Mouse (Mus musculus): Measurements from ENCODE around the gene Fignl1. TPM values are rescaled to one million over a fixed set of nuclear protein-coding genes. Genes with fewer than 3 reads are reported as not detected.
A peak's percentile ranks its signal among the peaks of the same experiment; 100 is the strongest.

Fignl1 gene
- total and polyA plus RNA-seq, 3 experiments, result 82.8 to 189 (median 98.5) TPM

- Histone ChIP-seq H3K9ac (ENCODE audit: insufficient read depth, low read depth) (peak overlapping the region; percentile 39; the same call in 1 of the 2 replicates), H3K27ac (ENCODE audit: insufficient read depth, low read depth) (no peak overlapping the region), H3K4me2 (ENCODE audit: insufficient read depth, low read depth, poor library complexity, severe bottlenecking) (peak overlapping the region; percentile 34; the same call in 1 of the 2 replicates), H3K4me3 (replicated peaks in 1 of 3; ENCODE audit: low read depth in 2 of 3, low read length in 2 of 3, poor library complexity in 1 of 3) (no peak overlapping the region), H3K36me3 (replicated peaks in 1 of 2; ENCODE audit: control insufficient read depth in 1 of 2, insufficient read depth in 1 of 2, low read length in 1 of 2) (peaks cover 53 to 83% of the 10 kb centered on the region in 2 experiments), H3K79me2 (replicated peaks; ENCODE audit: control insufficient read depth, extremely low read depth, insufficient read depth, poor library complexity, severe bottlenecking) (peaks cover 63% of the 10 kb centered on the region), H3K27me3 (replicated peaks) (no peaks in the 10 kb centered on the region), H3K9me3 (replicated peaks; ENCODE audit: low read length) (no peaks in the 10 kb centered on the region), H3K4me1 (ENCODE audit: control insufficient read depth in 1 of 2, insufficient read depth in 2 of 2) (peaks cover 7 to 78% of the 10 kb centered on the region in 2 experiments)
- dilution Hi-C loops (cut with MboI; ENCODE audit: extremely low pct_ligation_motif_present, extremely low pct_unique_long_range_greater_than_20kb, low sequenced_read_pairs), result loop anchor here (25.0 kb wide), 1 partner anchor 161 kb away; no protein-coding TSS in a partner anchor
- TF ChIP-seq SIN3A (IDR thresholded peaks at IDR 0.05; ENCODE audit: low read length), result no peak
- TF ChIP-seq MAX (IDR thresholded peaks at IDR 0.05; ENCODE audit: low read length), result no peak
- no peak for TF ChIP-seq GABPA (IDR thresholded peaks at IDR 0.05; ENCODE audit: insufficient replicate concordance, low read depth, low read length)
- no peak for DNase-seq (ENCODE audit: extremely low read depth)
- in situ Hi-C loops (cut with MboI; ENCODE audit: low pct_ligation_motif_present, low pct_unique_long_range_greater_than_20kb, low sequenced_read_pairs), result loop anchor here (25.0 kb wide), 3 partner anchors 411 to 736 kb away; no protein-coding TSS in a partner anchor
Measured at GRCm38 (mm10) chr11:11801067-11801466, 7.7 kb downstream of the Fignl1 start.

DNA sequence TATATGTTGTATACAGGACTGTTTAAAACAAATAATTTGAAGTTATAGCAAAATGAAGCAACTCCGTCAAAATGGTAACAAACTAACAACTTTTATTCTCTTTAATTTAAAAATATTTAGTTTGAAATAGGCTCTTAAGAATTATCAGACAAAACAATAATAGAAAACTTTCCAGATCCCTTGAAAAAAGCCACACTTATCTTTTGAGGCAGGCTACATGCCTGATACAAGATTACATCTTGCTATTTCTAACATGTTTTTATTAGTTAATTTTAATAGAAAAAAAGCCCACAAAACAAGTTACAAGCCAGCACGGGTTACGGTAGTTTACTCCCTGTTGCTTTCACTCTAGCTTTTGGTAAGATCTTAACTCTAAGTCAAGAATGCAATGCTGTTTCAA, 8.5 kb downstream of the Fignl1 start:
- Histone ChIP-seq H3K27ac (ENCODE audit: insufficient read depth, low read depth) (no peak overlapping the region), H3K4me3 (replicated peaks in 1 of 3; ENCODE audit: low read depth in 2 of 3, low read length in 2 of 3, poor library complexity in 1 of 3) (no peak overlapping the region), H3K4me1 (ENCODE audit: control insufficient read depth in 1 of 2, insufficient read depth in 2 of 2) (peaks cover 4 to 71% of the 10 kb centered on the region in 2 experiments; a peak in 3 of 4 replicates), H3K9ac (ENCODE audit: insufficient read depth, low read depth) (no peak overlapping the region; the same call in 1 of the 2 replicates), H3K4me2 (ENCODE audit: insufficient read depth, low read depth, poor library complexity, severe bottlenecking) (0 out of 2 replicates have a peak overlapping the region, but pooled peaks have one; percentile 21), H3K36me3 (replicated peaks in 1 of 2; ENCODE audit: control insufficient read depth in 1 of 2, insufficient read depth in 1 of 2, low read length in 1 of 2) (peaks cover 54 to 84% of the 10 kb centered on the region in 2 experiments), H3K9me3 (replicated peaks; ENCODE audit: low read length) (no peaks in the 10 kb centered on the region), H3K79me2 (replicated peaks; ENCODE audit: control insufficient read depth, extremely low read depth, insufficient read depth, poor library complexity, severe bottlenecking) (peaks cover 56% of the 10 kb centered on the region), H3K27me3 (replicated peaks) (no peaks in the 10 kb centered on the region)
- no peak for DNase-seq (ENCODE audit: extremely low read depth)
- dilution Hi-C loops (cut with MboI; ENCODE audit: extremely low pct_ligation_motif_present, extremely low pct_unique_long_range_greater_than_20kb, low sequenced_read_pairs) (loop anchor here (25.0 kb wide), 1 partner anchor 162 kb away; no protein-coding TSS in a partner anchor), in situ Hi-C loops (cut with MboI; ENCODE audit: low pct_ligation_motif_present, low pct_unique_long_range_greater_than_20kb, low sequenced_read_pairs) (loop anchor here (25.0 kb wide), 3 partner anchors 412 to 737 kb away; no protein-coding TSS in a partner anchor)
- TF ChIP-seq MAFK (IDR thresholded peaks at IDR 0.05; ENCODE audit: insufficient replicate concordance, low read length) (no peak), NRF1 (IDR thresholded peaks at IDR 0.05; ENCODE audit: low read depth, low read length) (no peak), TCF12 (IDR thresholded peaks at IDR 0.05; ENCODE audit: low read depth, low read length) (no peak), USF2 (conservative IDR thresholded peaks at IDR 0.05; ENCODE audit: low read depth, low read length) (no peak), POLR2AphosphoS2 (IDR thresholded peaks at IDR 0.05; ENCODE audit: low read depth, low read length) (no peak), JUN (IDR thresholded peaks at IDR 0.05; ENCODE audit: insufficient read depth, low read depth, low read length) (no peak), GABPA (IDR thresholded peaks at IDR 0.05; ENCODE audit: insufficient replicate concordance, low read depth, low read length) (no peak)

GRCm38 (mm10) chr11:11798690-11799089, 10.1 kb downstream of the Fignl1 start:
- in situ Hi-C loops (cut with MboI; ENCODE audit: low pct_ligation_motif_present, low pct_unique_long_range_greater_than_20kb, low sequenced_read_pairs) (no loop called here), dilution Hi-C loops (cut with MboI; ENCODE audit: extremely low pct_ligation_motif_present, extremely low pct_unique_long_range_greater_than_20kb, low sequenced_read_pairs) (no loop called here)
- no peak overlapping the region for H3K27ac ChIP-seq (ENCODE audit: insufficient read depth, low read depth)
- peaks cover 47 to 81% of the 10 kb centered on the region in 2 experiments for H3K36me3 ChIP-seq (replicated peaks in 1 of 2; ENCODE audit: control insufficient read depth in 1 of 2, insufficient read depth in 1 of 2, low read length in 1 of 2)
- no peak overlapping the region for H3K4me2 ChIP-seq (ENCODE audit: insufficient read depth, low read depth, poor library complexity, severe bottlenecking)
- no peaks in the 10 kb centered on the region for H3K27me3 ChIP-seq (replicated peaks)
- DNase-seq (ENCODE audit: extremely low read depth), result peak; percentile 76
- H3K9ac ChIP-seq (ENCODE audit: insufficient read depth, low read depth), result no peak overlapping the region
- no peak overlapping the region for H3K4me3 ChIP-seq (replicated peaks in 1 of 3; ENCODE audit: low read depth in 2 of 3, low read length in 2 of 3, poor library complexity in 1 of 3)
- no peaks in the 10 kb centered on the region for H3K9me3 ChIP-seq (replicated peaks; ENCODE audit: low read length)
- H3K4me1 ChIP-seq (ENCODE audit: control insufficient read depth in 1 of 2, insufficient read depth in 2 of 2), result peaks cover 4 to 56% of the 10 kb centered on the region in 2 experiments; a peak in 3 of 4 replicates
- TF ChIP-seq SIN3A (IDR thresholded peaks at IDR 0.05; ENCODE audit: low read length) (no peak), JUND (conservative IDR thresholded peaks at IDR 0.05; ENCODE audit: low read depth, low read length) (0 out of 2 replicates have a peak, but pooled peaks have one; percentile 20), EP300 (IDR thresholded peaks at IDR 0.05; ENCODE audit: low read length) (0 out of 2 replicates have a peak, but pooled peaks have one; percentile 51), POLR2AphosphoS2 (IDR thresholded peaks at IDR 0.05; ENCODE audit: low read depth, low read length) (no peak), USF2 (conservative IDR thresholded peaks at IDR 0.05; ENCODE audit: low read depth, low read length) (no peak), IRF4 (IDR thresholded peaks at IDR 0.05; ENCODE audit: low read depth, low read length) (peak; percentile 46; the same call in 1 of the 2 replicates)
- peaks cover 42% of the 10 kb centered on the region for H3K79me2 ChIP-seq (replicated peaks; ENCODE audit: control insufficient read depth, extremely low read depth, insufficient read depth, poor library complexity, severe bottlenecking)
